Mouse (Mus musculus) G1E (cell line): ENCODE results near the gene Cx3cr1. TPM values are rescaled to one million over a fixed set of nuclear protein-coding genes. Genes with fewer than 3 reads are reported as not detected.

Experiments
- ATAC-seq: 2 replicates; pipeline ENCODE4 v1.8.0; 2016; ENCODE audit warnings: mild to moderate bottlenecking; ENCODE audit not compliant: insufficient number of reproducible peaks, poor library complexity, low FRiP score, severe bottlenecking; ENCODE audit errors: extremely low read depth
- DNase-seq: peaks from one replicate; pipeline ENCODE4 v3.0.0; 2012; ENCODE audit warnings: low spot score
- H3K27me3 ChIP-seq: 2 replicates; pipeline ENCODE4 v1.6.1; 2012; ENCODE audit warnings: mild to moderate bottlenecking, low read length, inconsistent platforms; ENCODE audit not compliant: insufficient read depth
- H3K36me3 ChIP-seq: replicated peaks from 2 replicates; pipeline ENCODE3; 2012; ENCODE audit warnings: mild to moderate bottlenecking, inconsistent platforms
- H3K4me1 ChIP-seq: 2 replicates; pipeline ENCODE4 v1.6.1; 2012; ENCODE audit warnings: low read depth, low read length, inconsistent platforms, mixed read lengths; ENCODE audit not compliant: insufficient read depth
- H3K4me3 ChIP-seq: 2 replicates; pipeline ENCODE4 v1.5.1; 2012; ENCODE audit warnings: low read depth, mild to moderate bottlenecking, inconsistent platforms, low read length, moderate library complexity, mixed read lengths
- H3K9me3 ChIP-seq: replicated peaks from 2 replicates; pipeline ENCODE4 v1.6.1; 2012; ENCODE audit warnings: inconsistent platforms
- CTCF ChIP-seq: IDR thresholded peaks from 2 replicates; pipeline ENCODE4 v1.5.1; 2012; ENCODE audit warnings: low read depth, low read length, inconsistent platforms, mixed read lengths
- GATA1 ChIP-seq: IDR thresholded peaks from 2 replicates; pipeline ENCODE4 v1.6.1; 2012; ENCODE audit warnings: borderline replicate concordance, low read length, inconsistent platforms, mixed read lengths
- GATA2 ChIP-seq: IDR thresholded peaks from 2 replicates; pipeline ENCODE4 v1.6.1; 2012; ENCODE audit warnings: low read depth, low read length, inconsistent platforms, borderline replicate concordance
- POLR2AphosphoS5 ChIP-seq: IDR thresholded peaks from 2 replicates; pipeline ENCODE4 v1.6.1; 2012; ENCODE audit warnings: low read depth, low read length, inconsistent platforms; ENCODE audit not compliant: insufficient replicate concordance
- TAL1 ChIP-seq: conservative IDR thresholded peaks from 2 replicates; pipeline ENCODE4 v1.6.1; 2012; ENCODE audit warnings: low read depth, low read length, inconsistent platforms, mixed read lengths
- polyA plus RNA-seq: library from polyadenylated mRNA; stranded (reverse); fragments of >175 nt; gene quantifications from 2 replicates; pipeline ENCODE4 v1.2.3, GENCODE M21; 2012
- total RNA-seq, 2 experiments: library from RNA; stranded (forward) in 1 of 2; stranded (reverse) in 1 of 2; fragments of 200-1000 nt in 1 of 2; fragments of >200 nt in 1 of 2; fragmentation: Nextera tagmentation in 1 of 2; gene quantifications; 2 replicates each; pipeline ENCODE4 v1.2.3; 2014 to 2017

Cx3cr1 gene
- total and polyA plus RNA-seq, 3 experiments: 0.22 TPM; not detected in 2

DNA sequence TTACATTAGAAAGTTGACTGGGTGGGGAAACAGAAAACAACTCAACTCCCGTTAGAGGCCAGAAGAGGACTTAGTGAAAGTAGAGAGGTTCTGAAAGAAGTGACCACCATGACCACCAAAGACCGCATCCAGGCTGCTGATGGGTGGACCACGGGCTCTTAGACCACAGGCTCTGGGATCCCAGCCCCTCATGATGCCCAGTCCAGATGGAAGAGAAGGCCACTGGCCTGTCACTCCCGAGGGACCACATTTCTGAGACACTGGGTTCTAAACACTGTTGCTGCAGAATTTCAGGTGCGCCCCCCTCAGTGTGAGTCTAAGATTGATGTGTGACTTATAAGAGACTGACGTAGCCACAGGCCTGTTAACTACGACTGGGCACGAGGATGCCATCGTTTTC lies 180.2 kb downstream of the Cx3cr1 start:
- no peaks in the 10 kb centered on the region for H3K36me3 ChIP-seq
- H3K27me3 ChIP-seq: no peaks in the 10 kb centered on the region
- no peak for DNase-seq
- TF ChIP-seq POLR2AphosphoS5 (no peak), GATA2 (no peak), CTCF (no peak), GATA1 (no peak), TAL1 (no peak)
- ATAC-seq: no peak
- no peak overlapping the region for H3K4me3 ChIP-seq
- H3K9me3 ChIP-seq: no peaks in the 10 kb centered on the region
- peaks cover 11% of the 10 kb centered on the region for H3K4me1 ChIP-seq

GRCm38 (mm10) chr9:119888843-119889246 lies 180.8 kb downstream of the Cx3cr1 start:
- DNase-seq (no peak), ATAC-seq (no peak)
- H3K4me3 ChIP-seq: no peak overlapping the region
- no peak for TF ChIP-seq GATA1
- TF ChIP-seq POLR2AphosphoS5: no peak
- no peak for TF ChIP-seq CTCF
- no peak for TF ChIP-seq GATA2
- no peak for TF ChIP-seq TAL1
- peaks cover 6% of the 10 kb centered on the region for H3K4me1 ChIP-seq
- H3K27me3 ChIP-seq: no peaks in the 10 kb centered on the region
- H3K9me3 ChIP-seq: no peaks in the 10 kb centered on the region
- H3K36me3 ChIP-seq: no peaks in the 10 kb centered on the region

DNA sequence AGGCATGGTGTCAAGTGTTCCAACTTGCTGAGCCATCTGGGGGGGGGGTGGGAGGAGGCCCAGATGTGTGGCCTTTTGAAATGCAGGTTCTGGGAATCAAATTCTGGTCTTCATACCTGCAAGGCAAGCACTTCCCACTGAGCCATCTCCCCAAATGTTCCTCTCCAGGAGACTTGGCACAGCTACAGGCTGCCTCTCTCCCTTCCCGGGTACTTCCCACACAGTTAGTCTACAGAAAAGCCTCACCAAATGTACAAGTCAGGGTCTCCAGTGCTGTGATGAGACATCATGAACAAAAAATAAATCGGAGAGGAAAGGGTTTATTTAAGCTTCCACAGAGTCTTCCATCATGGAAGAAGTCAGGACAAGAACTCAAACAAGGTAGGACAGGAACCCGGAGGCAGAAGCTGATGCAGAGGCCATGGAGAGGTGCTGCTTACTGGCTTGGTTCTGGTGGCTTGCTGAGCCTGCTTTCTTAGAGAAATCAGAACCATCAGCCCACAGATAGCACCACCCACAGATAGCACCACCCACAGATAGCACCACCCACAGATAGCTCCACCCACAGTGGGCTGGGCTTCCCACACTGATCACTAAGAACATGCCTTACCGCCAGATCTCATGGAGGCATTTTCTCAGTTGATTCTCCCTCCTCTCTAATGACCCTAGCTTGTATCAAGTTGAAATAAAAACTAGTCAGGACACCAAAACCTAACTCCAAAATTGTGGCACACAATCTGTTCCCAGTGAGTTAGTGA lies 182.4 kb downstream of the Cx3cr1 start:
- no peak overlapping the region for H3K4me3 ChIP-seq
- no peaks in the 10 kb centered on the region for H3K9me3 ChIP-seq
- ATAC-seq (no peak), DNase-seq (no peak)
- TF ChIP-seq GATA1 (no peak), GATA2 (no peak), CTCF (no peak), TAL1 (no peak)
- H3K4me1 ChIP-seq: no peaks in the 10 kb centered on the region
- H3K36me3 ChIP-seq: no peaks in the 10 kb centered on the region
- no peaks in the 10 kb centered on the region for H3K27me3 ChIP-seq

DNA sequence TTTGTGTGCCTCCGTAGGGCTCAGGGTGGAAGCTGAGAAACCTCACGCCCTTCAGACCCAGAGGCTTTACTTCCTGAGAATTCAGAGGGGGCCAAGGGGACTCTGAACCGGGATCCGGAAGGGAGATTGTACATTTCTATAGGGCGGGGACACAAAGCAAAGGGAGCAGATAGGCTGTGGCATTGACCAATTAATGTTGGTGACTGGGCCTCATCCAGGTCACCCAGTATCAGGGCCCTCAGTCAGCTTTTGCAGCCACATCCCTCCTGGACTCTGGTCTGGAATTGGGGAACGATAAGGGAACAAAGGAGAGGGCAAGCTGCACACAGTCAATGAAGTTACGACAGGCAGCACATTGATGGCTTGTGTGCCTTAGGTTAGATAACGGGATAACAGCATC lies 215.5 kb downstream of the Cx3cr1 start:
- DNase-seq (no peak), ATAC-seq (no peak)
- H3K27me3 ChIP-seq: no peaks in the 10 kb centered on the region
- peaks cover 38% of the 10 kb centered on the region for H3K9me3 ChIP-seq
- no peak for TF ChIP-seq TAL1
- no peak for TF ChIP-seq GATA2
- TF ChIP-seq CTCF: no peak
- TF ChIP-seq GATA1: no peak
- no peak for TF ChIP-seq POLR2AphosphoS5
- H3K36me3 ChIP-seq: no peaks in the 10 kb centered on the region
- H3K4me3 ChIP-seq: no peak overlapping the region
- no peaks in the 10 kb centered on the region for H3K4me1 ChIP-seq

DNA sequence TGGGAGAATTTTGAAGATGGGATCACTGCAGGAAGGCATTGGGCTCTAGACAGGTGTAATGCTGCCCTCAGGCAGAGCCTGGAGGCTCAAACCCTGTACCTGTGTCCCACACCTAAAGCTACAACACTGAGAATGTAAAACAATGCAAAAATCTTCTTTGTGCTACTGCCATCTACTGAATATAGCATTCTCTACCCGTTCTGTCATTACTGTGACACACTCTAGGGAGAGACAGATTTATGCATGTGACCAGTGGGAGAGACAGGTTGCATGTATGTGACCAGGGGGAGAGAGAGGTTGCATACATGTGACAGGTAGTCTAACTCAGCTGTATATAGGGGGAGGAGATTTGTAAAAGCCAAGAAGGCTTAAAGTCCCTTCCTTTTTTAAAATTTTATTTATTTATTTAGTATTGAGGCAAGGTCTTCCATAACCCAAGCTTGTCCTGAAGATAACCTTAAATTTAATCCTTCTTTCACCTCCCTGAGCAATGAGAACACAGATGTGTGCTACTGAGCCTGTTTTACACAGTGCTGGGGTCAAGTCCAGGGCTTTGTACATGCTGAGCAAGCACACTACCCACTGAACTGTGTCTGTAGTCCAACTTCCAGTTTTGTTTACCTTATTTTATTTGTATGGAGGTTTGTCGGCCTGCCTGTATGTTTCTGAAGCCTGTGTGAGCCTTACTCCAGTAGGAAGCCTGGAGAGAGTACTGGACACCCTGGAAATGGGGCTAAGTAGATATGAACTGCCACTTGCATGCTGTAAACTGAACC lies 216.4 kb downstream of the Cx3cr1 start:
- Histone ChIP-seq H3K36me3 (no peaks in the 10 kb centered on the region), H3K9me3 (peaks cover 40% of the 10 kb centered on the region), H3K4me1 (no peaks in the 10 kb centered on the region), H3K4me3 (no peak overlapping the region), H3K27me3 (no peaks in the 10 kb centered on the region)
- ATAC-seq (no peak), DNase-seq (no peak)
- TF ChIP-seq GATA2 (no peak), CTCF (no peak), POLR2AphosphoS5 (no peak)

DNA sequence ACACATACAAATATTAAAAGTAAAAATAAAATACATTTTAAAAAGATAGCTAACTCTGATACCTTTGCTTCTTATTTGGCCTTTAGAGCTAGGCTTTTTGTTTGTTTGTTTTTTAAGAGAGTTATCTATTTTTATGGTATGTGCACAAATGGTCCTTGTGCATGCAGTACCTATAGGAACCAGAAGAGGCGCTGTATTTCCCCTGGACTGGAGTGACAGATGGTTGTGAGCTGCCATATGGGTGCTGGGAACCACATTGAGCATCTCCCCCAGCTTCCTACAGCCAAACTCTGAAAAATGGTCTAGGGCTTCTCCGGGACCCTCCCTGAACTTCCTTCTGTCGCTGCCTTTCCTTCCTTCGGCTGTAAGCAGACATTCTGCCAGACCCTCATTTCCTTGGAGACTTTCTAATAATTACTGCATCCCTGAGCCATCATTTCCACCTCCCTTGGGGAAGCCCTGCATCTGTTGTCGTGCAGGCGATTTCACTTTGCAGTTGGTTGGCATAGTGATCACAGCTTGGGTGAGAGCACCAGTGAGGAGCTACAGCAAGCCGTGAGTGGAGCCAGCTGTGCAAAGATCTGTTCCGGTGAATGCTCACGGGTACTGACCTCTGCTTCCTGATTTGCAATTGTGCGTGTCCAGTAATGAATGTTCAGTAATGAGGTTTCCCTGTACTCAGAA lies 217.2 kb downstream of the Cx3cr1 start:
- TF ChIP-seq TAL1: no peak
- TF ChIP-seq CTCF: no peak
- no peak for TF ChIP-seq GATA2
- no peak for TF ChIP-seq GATA1
- no peak for TF ChIP-seq POLR2AphosphoS5
- Histone ChIP-seq H3K9me3 (peaks cover 42% of the 10 kb centered on the region), H3K4me1 (no peaks in the 10 kb centered on the region), H3K36me3 (no peaks in the 10 kb centered on the region), H3K27me3 (no peaks in the 10 kb centered on the region), H3K4me3 (no peak overlapping the region)
- DNase-seq (no peak), ATAC-seq (no peak)

Other genes starting within 250 kb of the Cx3cr1 start
- gene Scn11a, start 244.4 kb downstream of the Cx3cr1 start, total RNA-seq (2014; fragmentation: Nextera tagmentation): not detected in 2 replicates
- under 0.01 and 0.06 TPM in 2 replicates for gene Scn11a, start 244.4 kb downstream of the Cx3cr1 start, total RNA-seq (2017)
- not detected in 2 replicates for gene Scn11a, start 244.4 kb downstream of the Cx3cr1 start, polyA plus RNA-seq
- 99.9 and 111 TPM in 2 replicates for gene Wdr48, start 175.0 kb downstream of the Cx3cr1 start, total RNA-seq (2014; fragmentation: Nextera tagmentation)
- gene Wdr48, start 175.0 kb downstream of the Cx3cr1 start, total RNA-seq (2017): 52.7 and 55.1 TPM in 2 replicates
- 11.3 and 14.5 TPM in 2 replicates for gene Wdr48, start 175.0 kb downstream of the Cx3cr1 start, polyA plus RNA-seq
- 9.7 and 11.0 TPM in 2 replicates for gene Gorasp1, start 132.3 kb downstream of the Cx3cr1 start, total RNA-seq (2014; fragmentation: Nextera tagmentation)
- 4.8 and 7.4 TPM in 2 replicates for gene Gorasp1, start 132.3 kb downstream of the Cx3cr1 start, total RNA-seq (2017)
- 15.4 and 18.3 TPM in 2 replicates for gene Gorasp1, start 132.3 kb downstream of the Cx3cr1 start, polyA plus RNA-seq
- gene Ttc21a, start 132.3 kb downstream of the Cx3cr1 start, total RNA-seq (2014; fragmentation: Nextera tagmentation): not detected in 2 replicates
- gene Ttc21a, start 132.3 kb downstream of the Cx3cr1 start, total RNA-seq (2017): 0.17 and 0.38 TPM in 2 replicates
- 0.02 and 0.06 TPM in 2 replicates for gene Ttc21a, start 132.3 kb downstream of the Cx3cr1 start, polyA plus RNA-seq
- 17.0 and 26.5 TPM in 2 replicates for gene Csrnp1, start 85.2 kb downstream of the Cx3cr1 start, total RNA-seq (2014; fragmentation: Nextera tagmentation)
- gene Csrnp1, start 85.2 kb downstream of the Cx3cr1 start, total RNA-seq (2017): 17.3 and 19.9 TPM in 2 replicates
- gene Csrnp1, start 85.2 kb downstream of the Cx3cr1 start, polyA plus RNA-seq: 35.0 and 44.1 TPM in 2 replicates
- not detected in 2 replicates for gene Xirp1, start 46.3 kb downstream of the Cx3cr1 start, total RNA-seq (2014; fragmentation: Nextera tagmentation)
- 0.05 and 0.06 TPM in 2 replicates for gene Xirp1, start 46.3 kb downstream of the Cx3cr1 start, total RNA-seq (2017)
- gene Xirp1, start 46.3 kb downstream of the Cx3cr1 start, polyA plus RNA-seq: not detected in 2 replicates
- gene Ccr8, start 22.2 kb upstream of the Cx3cr1 start, total RNA-seq (2014; fragmentation: Nextera tagmentation): not detected in 2 replicates
- gene Ccr8, start 22.2 kb upstream of the Cx3cr1 start, total RNA-seq (2017): not detected in 2 replicates
- not detected in 2 replicates for gene Ccr8, start 22.2 kb upstream of the Cx3cr1 start, polyA plus RNA-seq
- gene Slc25a38, start 40.5 kb upstream of the Cx3cr1 start, total RNA-seq (2014; fragmentation: Nextera tagmentation): 56.2 and 59.8 TPM in 2 replicates
- gene Slc25a38, start 40.5 kb upstream of the Cx3cr1 start, total RNA-seq (2017): 39.1 and 44.2 TPM in 2 replicates
- gene Slc25a38, start 40.5 kb upstream of the Cx3cr1 start, polyA plus RNA-seq: 38.8 and 51.2 TPM in 2 replicates
- 4,941 and 5,512 TPM in 2 replicates for gene Rpsa, start 57.8 kb upstream of the Cx3cr1 start, total RNA-seq (2014; fragmentation: Nextera tagmentation)
- gene Rpsa, start 57.8 kb upstream of the Cx3cr1 start, total RNA-seq (2017): 6,009 and 6,679 TPM in 2 replicates
- gene Rpsa, start 57.8 kb upstream of the Cx3cr1 start, polyA plus RNA-seq: 3,654 and 17,705 TPM in 2 replicates
- gene Mobp, start 79.8 kb upstream of the Cx3cr1 start, total RNA-seq (2014; fragmentation: Nextera tagmentation): not detected in 2 replicates
- 0.38 TPM in 1 of 2 replicates, not detected in the other for gene Mobp, start 79.8 kb upstream of the Cx3cr1 start, total RNA-seq (2017)
- not detected in 2 replicates for gene Mobp, start 79.8 kb upstream of the Cx3cr1 start, polyA plus RNA-seq
- gene Myrip, start 231.6 kb upstream of the Cx3cr1 start, total RNA-seq (2014; fragmentation: Nextera tagmentation): not detected in 2 replicates
- 0.05 and 0.23 TPM in 2 replicates for gene Myrip, start 231.6 kb upstream of the Cx3cr1 start, total RNA-seq (2017)
- not detected in 2 replicates for gene Myrip, start 231.6 kb upstream of the Cx3cr1 start, polyA plus RNA-seq